Mouse (Mus musculus): ENCODE results near the gene Dnajc5. TPM values are rescaled to one million over a fixed set of nuclear protein-coding genes. Genes with fewer than 3 reads are reported as not detected.
A peak's percentile ranks its signal among the peaks of the same experiment; 100 is the strongest.

The Dnajc5 gene
- total RNA-seq, 2 experiments from 2014 or later, result 43.3 to 43.9 TPM

DNA sequence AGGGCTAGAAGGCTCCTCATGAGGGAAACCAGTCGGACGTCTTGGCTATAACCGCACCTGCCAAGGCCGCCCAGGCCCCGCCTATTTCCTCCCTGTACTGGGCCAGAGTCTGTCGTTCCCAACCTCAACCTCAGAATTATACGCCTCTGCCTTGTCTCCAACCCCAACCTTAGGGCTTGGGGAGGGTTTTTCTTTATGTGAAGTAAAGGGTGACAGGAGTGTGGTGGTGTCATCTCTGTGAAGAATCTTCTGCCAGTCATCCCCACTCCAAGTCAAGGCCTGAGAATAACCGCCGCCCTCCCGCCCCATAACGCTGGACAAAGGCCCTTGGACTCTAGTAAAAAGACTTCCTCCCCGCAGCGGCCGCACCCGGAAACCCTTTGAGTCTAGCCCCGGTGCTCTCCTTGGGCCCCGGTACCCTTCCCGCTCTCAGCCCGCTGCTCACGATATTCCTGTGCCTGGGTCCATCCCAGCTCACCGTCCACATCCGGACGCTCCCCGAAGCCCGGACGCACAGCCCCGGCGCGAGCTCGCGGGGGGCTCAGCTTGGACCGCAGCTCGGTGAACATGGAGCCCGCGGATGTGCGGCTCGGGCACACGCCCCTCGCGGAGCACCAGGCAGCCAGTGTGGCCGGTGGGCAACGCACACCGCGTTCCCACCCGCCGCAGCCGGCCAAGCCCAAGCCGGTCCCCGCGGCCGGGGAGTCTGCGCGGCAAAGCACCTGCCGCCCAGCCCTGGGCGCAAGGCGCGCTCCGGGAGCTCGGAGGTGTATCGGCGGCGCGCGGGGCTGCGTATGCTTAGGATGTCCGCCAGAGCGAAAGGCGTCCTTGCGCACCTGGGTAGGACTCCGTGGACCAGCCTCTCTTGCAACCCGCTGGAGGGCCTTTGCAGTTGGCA is 78.4 kb downstream of the Dnajc5 start, which contains the start of gene Samd10:
Gene Samd10 (minus strand): TSS at position 759 of the 898 bp plus-strand sequence.
- intact Hi-C loops (cut with DNase I), result loop anchor here (10.0 kb wide), 1 partner anchor 414 kb away; the partner anchor contains the start of gene Ppdpf
- peak in 1 of 2 experiments; percentile 46 for DNase-seq

- intact Hi-C loops (cut with DNase I), result no loop called here
- DNase-seq, result no peak
These were observed 80.0 kb downstream of the Dnajc5 start for GRCm38 (mm10) chr2:181600226-181600758.

GRCm38 (mm10) chr2:181600828-181601750 is 80.8 kb downstream of the Dnajc5 start:
- DNase-seq, result peak; percentile 93 to 95
- intact Hi-C loops (cut with DNase I), result no loop called here

DNA sequence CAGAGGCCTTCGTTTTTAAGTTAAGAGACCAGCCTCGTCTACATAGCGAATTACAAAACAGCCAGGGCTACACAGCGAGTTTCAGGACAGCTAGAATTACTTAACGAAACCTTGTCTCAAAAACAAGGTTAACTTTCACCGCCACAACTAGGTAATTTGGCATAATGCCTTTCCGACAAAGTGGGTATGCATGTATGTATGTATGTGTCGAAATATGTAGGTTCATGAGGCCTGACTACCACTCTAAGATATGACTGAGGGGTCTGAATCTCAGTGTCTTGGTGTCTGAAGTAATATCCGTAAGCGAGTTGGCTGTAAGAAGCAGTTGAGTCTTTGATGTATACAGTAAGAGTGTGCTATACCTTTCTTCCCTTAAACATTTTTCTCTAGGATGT is 81.5 kb downstream of the Dnajc5 start:
- intact Hi-C loops (cut with DNase I), result no loop called here
- DNase-seq, result no peak

DNA sequence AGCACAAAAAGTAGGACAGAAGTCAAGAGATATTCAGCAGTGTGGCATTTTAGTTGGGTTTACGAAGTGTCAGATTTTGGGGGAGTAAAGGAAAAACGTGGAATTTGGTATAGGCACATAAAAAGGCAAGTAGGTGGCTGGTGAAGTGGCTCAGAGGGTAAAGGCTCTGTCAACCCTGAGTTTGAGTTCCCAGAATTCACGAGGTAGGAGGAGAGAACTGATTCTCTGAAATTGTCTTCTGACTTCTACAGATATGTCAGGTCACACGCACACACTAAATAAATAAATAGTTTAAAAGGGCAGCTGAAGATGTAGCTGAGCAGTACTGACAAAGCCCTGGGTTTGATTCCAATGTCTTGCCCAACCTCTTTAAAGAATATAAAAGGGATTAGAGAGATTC is 82.1 kb downstream of the Dnajc5 start:
- intact Hi-C loops (cut with DNase I), result no loop called here
- no peak for DNase-seq

Small RNAs within 50 kb of the gene (microRNA-seq; reads per million reads assigned to microRNA genes)
- 0 reads per million in 2 experiments for gene Mir7006

Other genes with a start within 250 kb of the Dnajc5 start
- gene Gmeb2, start 232.4 kb upstream of the Dnajc5 start, total RNA-seq (2021), result 10 to 100 TPM in 1 of 2 experiments, 1 to 10 TPM in 1; 7.3 to 10.6 TPM
- gene Stmn3, start 206.0 kb upstream of the Dnajc5 start, total RNA-seq (2021), result under 1 TPM in 1 of 2 experiments, not detected in 1; 0.31 TPM
- 10 to 100 TPM in 1 of 2 experiments, 1 to 10 TPM in 1; 9.2 to 12.2 TPM for gene Rtel1, start 200.7 kb upstream of the Dnajc5 start, total RNA-seq (2021)
- gene Zgpat, start 155.6 kb upstream of the Dnajc5 start, total RNA-seq (2021), result 10 to 100 TPM; 11.3 to 11.5 TPM
- gene Arfrp1, start 155.1 kb upstream of the Dnajc5 start, total RNA-seq (2021), result 10 to 100 TPM; 21.5 to 26.1 TPM
- gene Lime1, start 140.4 kb upstream of the Dnajc5 start, total RNA-seq (2021), result 1 to 10 TPM; 4.7 to 5.2 TPM
- 1 to 10 TPM; 3.9 to 4.0 TPM for gene Zbtb46, start 61.1 kb upstream of the Dnajc5 start, total RNA-seq (2021)
- gene Abhd16b, start 27.3 kb upstream of the Dnajc5 start, total RNA-seq (2021), result not detected
- 10 to 100 TPM; 41.1 to 48.7 TPM for gene Tpd52l2, start 23.3 kb upstream of the Dnajc5 start, total RNA-seq (2021)
- gene Uckl1, start 64.4 kb downstream of the Dnajc5 start, total RNA-seq (2021), result 10 to 100 TPM; 24.8 to 27.3 TPM
- gene Prpf6, start 71.4 kb downstream of the Dnajc5 start, total RNA-seq (2021), result 10 to 100 TPM; 23.0 to 29.8 TPM
- 10 to 100 TPM; 15.3 to 19.7 TPM for gene Zfp512b, start 72.3 kb downstream of the Dnajc5 start, total RNA-seq (2021)
- 1 to 10 TPM in 1 of 2 experiments, under 1 TPM in 1; 0.69 to 1.0 TPM for gene Samd10, start 78.7 kb downstream of the Dnajc5 start, total RNA-seq (2021)
- not detected for gene Gm29797, start 136.5 kb downstream of the Dnajc5 start, total RNA-seq (2021)
- gene Sox18, start 151.2 kb downstream of the Dnajc5 start, total RNA-seq (2021), result 10 to 100 TPM in 1 of 2 experiments, 1 to 10 TPM in 1; 7.6 to 14.2 TPM
- 1 to 10 TPM; 6.0 to 7.8 TPM for gene Tcea2, start 159.8 kb downstream of the Dnajc5 start, total RNA-seq (2021)
- gene Rgs19, start 173.5 kb downstream of the Dnajc5 start, total RNA-seq (2021), result 1 to 10 TPM; 2.3 to 2.7 TPM
- not detected for gene Lkaaear1, start 178.0 kb downstream of the Dnajc5 start, total RNA-seq (2021)
- gene Oprl1, start 194.5 kb downstream of the Dnajc5 start, total RNA-seq (2021), result not detected
- not detected for gene Myt1, start 242.8 kb downstream of the Dnajc5 start, total RNA-seq (2021)